Mouse (Mus musculus) hindbrain, embryonic 11.5 days (tissue): ENCODE results near the gene Bola1. TPM values are rescaled to one million over a fixed set of nuclear protein-coding genes. Genes with fewer than 3 reads are reported as not detected.

Source experiments
- polyA plus RNA-seq: library from polyadenylated mRNA; unstranded; fragments of >200 nt; fragmentation: Nextera tagmentation; extraction: Ambion mirVana; gene quantifications from 2 replicates; pipeline ENCODE4 v1.2.1, GENCODE M21; 2014

Gene Bola1
- polyA plus RNA-seq, 1 experiment from 2014 or later = 73.3 TPM

Other genes with a start within 250 kb of the Bola1 start
- 70.0 and 73.7 TPM in 2 replicates for gene Plekho1, start 223.7 kb downstream of the Bola1 start, polyA plus RNA-seq
- gene Vps45, start 161.2 kb downstream of the Bola1 start, polyA plus RNA-seq = 27.4 and 27.9 TPM in 2 replicates
- 10.0 and 10.8 TPM in 2 replicates for gene Otud7b, start 115.2 kb downstream of the Bola1 start, polyA plus RNA-seq
- gene Mtmr11, start 57.7 kb downstream of the Bola1 start, polyA plus RNA-seq = 14.1 and 16.0 TPM in 2 replicates
- 187 and 199 TPM in 2 replicates for gene Sf3b4, start 47.4 kb downstream of the Bola1 start, polyA plus RNA-seq
- 10.8 and 13.0 TPM in 2 replicates for gene Sv2a, start 38.6 kb downstream of the Bola1 start, polyA plus RNA-seq
- gene Hist2h2ab, start 156 bp upstream of the Bola1 start, polyA plus RNA-seq = 1.4 and 3.0 TPM in 2 replicates
- 9.6 and 12.7 TPM in 2 replicates for gene Hist2h2ac, start 1.2 kb upstream of the Bola1 start, polyA plus RNA-seq
- gene Hist2h2be, start 1.4 kb upstream of the Bola1 start, polyA plus RNA-seq = 7.4 and 7.7 TPM in 2 replicates
- gene Hist2h3c2, start 19.4 kb upstream of the Bola1 start, polyA plus RNA-seq = 8.4 and 10.0 TPM in 2 replicates
- 61.8 and 63.0 TPM in 2 replicates for gene Hist2h2aa2, start 20.6 kb upstream of the Bola1 start, polyA plus RNA-seq
- gene Hist2h2aa1, start 25.8 kb upstream of the Bola1 start, polyA plus RNA-seq = 11.8 and 14.6 TPM in 2 replicates
- gene Hist2h3c1, start 27.0 kb upstream of the Bola1 start, polyA plus RNA-seq = 0.64 and 0.90 TPM in 2 replicates
- gene Hist2h4, start 43.6 kb upstream of the Bola1 start, polyA plus RNA-seq = 4.2 and 5.8 TPM in 2 replicates
- 61.9 and 71.6 TPM in 2 replicates for gene Hist2h3b, start 48.9 kb upstream of the Bola1 start, polyA plus RNA-seq
- gene Hist2h2bb, start 50.0 kb upstream of the Bola1 start, polyA plus RNA-seq = 15.2 and 16.9 TPM in 2 replicates
- gene Fcgr1, start 74.3 kb upstream of the Bola1 start, polyA plus RNA-seq = 1.3 and 1.9 TPM in 2 replicates
- gene BC107364, start 232.6 kb upstream of the Bola1 start, polyA plus RNA-seq = not detected in 2 replicates